Mouse (Mus musculus) ES-Bruce4 (cell line): ENCODE results near the gene Mark3.

Experiments used
- CTCF ChIP-seq: IDR thresholded peaks from one replicate; pipeline ENCODE4 v1.8.1; 2011; ENCODE audit warnings: low read depth, low read length
- EP300 ChIP-seq: IDR thresholded peaks from 2 replicates; pipeline ENCODE4 v1.6.1; 2011; ENCODE audit warnings: low read depth, low read length; ENCODE audit not compliant: insufficient read depth
- POLR2A ChIP-seq: IDR thresholded peaks from one replicate; pipeline ENCODE4 v1.8.1; 2011; ENCODE audit warnings: low read length; ENCODE audit not compliant: insufficient read depth

- peak; percentile 89 for TF ChIP-seq CTCF
- TF ChIP-seq POLR2A = no peak
- no peak for TF ChIP-seq EP300
Observed at GRCm38 (mm10) chr12:111648061-111648645, 73.8 kb downstream of the Mark3 start.
